In the genomic region with DNA sequence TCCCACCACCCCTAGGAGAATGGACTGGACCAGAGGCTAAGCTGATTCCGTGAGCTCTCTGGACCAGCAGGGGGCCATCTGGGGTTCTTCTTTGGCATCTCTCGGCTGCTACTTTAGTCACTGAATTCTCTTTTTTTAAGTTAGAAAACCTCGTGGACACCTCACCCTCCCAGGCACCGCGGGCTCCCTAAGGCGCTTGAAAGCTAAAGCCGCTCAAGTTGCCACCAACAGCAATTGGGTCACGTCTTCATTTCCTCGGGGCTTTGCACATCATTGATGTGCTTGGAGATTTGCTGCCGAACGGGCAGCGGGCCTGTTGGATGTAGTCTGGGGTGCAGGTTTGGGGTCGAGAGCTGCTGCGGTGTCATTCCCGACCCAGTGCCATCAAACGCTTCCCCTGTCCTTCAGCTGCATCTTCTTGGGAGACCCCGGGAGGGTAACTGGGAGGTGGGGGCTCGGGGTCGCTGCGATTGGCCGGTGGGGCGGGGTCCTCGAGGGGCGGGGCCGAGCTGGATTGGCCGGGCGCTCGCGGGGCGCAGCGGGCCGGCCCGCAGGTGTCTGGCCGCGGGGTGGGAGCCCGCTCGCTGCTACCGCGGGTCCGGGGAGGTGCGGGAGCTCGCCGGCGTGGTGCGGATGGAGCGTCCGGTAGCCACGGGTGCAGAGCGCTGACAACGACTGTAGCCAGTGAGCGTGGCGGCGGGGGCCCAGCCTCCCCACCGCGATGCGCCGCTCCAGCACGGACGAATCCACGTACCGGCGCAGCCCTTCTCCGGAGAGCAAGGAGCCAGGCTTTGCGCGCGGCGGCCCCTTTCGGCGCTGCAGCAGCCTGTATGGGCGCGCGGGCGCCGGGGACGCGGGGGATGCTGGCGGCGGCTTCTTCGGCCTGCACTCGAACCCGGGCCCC, we compare ENCODE assay signal across 8 mouse cellular contexts. TPM values are rescaled to one million over a fixed set of nuclear protein-coding genes. Genes with fewer than 3 reads are reported as not detected.
DNase-seq lines count a peak whose midpoint lies in the region; ATAC-seq lines count a peak whose summit lies in the region.

No protein-coding gene starts in this region.

- peaks cover 37% of the 10 kb centered on the region for H3K4me1 ChIP-seq in hindbrain, embryonic 16.5 days (ENCODE audit: control insufficient read depth, insufficient read depth, low read depth, low read length)
- peaks cover 39% of the 10 kb centered on the region for H3K4me1 ChIP-seq in liver, embryonic 11.5 days (replicated peaks; ENCODE audit: control insufficient read depth, insufficient read depth, low read length)

- peak overlapping the region; percentile 80 for H3K9ac ChIP-seq in hindbrain, embryonic 16.5 days (ENCODE audit: low read depth, low read length)
- H3K9ac ChIP-seq in liver, embryonic 11.5 days (ENCODE audit: low read depth, low read length) = peak overlapping the region; percentile 51

- H3K4me3 ChIP-seq in hindbrain, embryonic 16.5 days (ENCODE audit: low read length) = peak overlapping the region; percentile 73
- H3K4me3 ChIP-seq in liver, embryonic 11.5 days (ENCODE audit: low read depth, low read length) = peak overlapping the region; percentile 60

- peak overlapping the region; percentile 83 for H3K27ac ChIP-seq in hindbrain, embryonic 16.5 days (ENCODE audit: low read depth, low read length)
- H3K27ac ChIP-seq in liver, embryonic 11.5 days (ENCODE audit: low read depth, low read length) = no peak overlapping the region

- peak; percentile 43; the same call in 1 of the 2 replicates for ATAC-seq in erythroid progenitor cell, adult 5-6 weeks (replicated peaks; ENCODE audit: low FRiP score, poor library complexity, severe bottlenecking)
- ATAC-seq in hindbrain, embryonic 16.5 days = peak; percentile 58
- ATAC-seq in liver, embryonic 11.5 days (replicated peaks; ENCODE audit: low FRiP score) = no peak

- H3K27me3 ChIP-seq in hindbrain, embryonic 16.5 days (replicated peaks; ENCODE audit: control insufficient read depth, insufficient read depth, low read length) = peaks cover 5% of the 10 kb centered on the region; the same call in 1 of the 2 replicates
- H3K27me3 ChIP-seq in liver, embryonic 11.5 days (replicated peaks; ENCODE audit: control insufficient read depth, insufficient read depth, low read length) = peaks cover 10% of the 10 kb centered on the region

- no peaks in the 10 kb centered on the region for H3K9me3 ChIP-seq in hindbrain, embryonic 16.5 days (ENCODE audit: control insufficient read depth, low read length)
- H3K9me3 ChIP-seq in liver, embryonic 11.5 days (ENCODE audit: control insufficient read depth, low read length) = no peaks in the 10 kb centered on the region

- peak overlapping the region; percentile 87 for H3K4me2 ChIP-seq in hindbrain, embryonic 16.5 days (ENCODE audit: low read length)
- H3K4me2 ChIP-seq in liver, embryonic 11.5 days = peak overlapping the region; percentile 99

- under 1% methylated on average over 74 of the region's 81 CpGs for WGBS in hindbrain, embryonic 16.5 days
- 3% methylated on average over 67 of the region's 81 CpGs for WGBS in liver, embryonic 11.5 days

- peak; percentile 50 to 60 for DNase-seq in left cerebral cortex, adult 18-20 months (ENCODE audit: low spot score in 2 of 2)
- DNase-seq in left cerebral cortex, adult 11 months (ENCODE audit: low spot score) = no peak
- DNase-seq in brain, adult 2 months (ENCODE audit: low read depth, low spot score) = peak; percentile 82
- DNase-seq in liver, embryonic 11.5 days (ENCODE audit: low spot score) = peak; percentile 66
- DNase-seq in naive thymus-derived CD4-positive, alpha-beta T cell, adult 2 months (ENCODE audit: low read depth) = peak; percentile 69
- DNase-seq in urinary bladder, adult 18-20 months (ENCODE audit: low spot score in 2 of 2) = no peak

- no peaks in the 10 kb centered on the region for H3K36me3 ChIP-seq in hindbrain, embryonic 16.5 days (ENCODE audit: control insufficient read depth, insufficient read depth, low read length)
- no peaks in the 10 kb centered on the region for H3K36me3 ChIP-seq in liver, embryonic 11.5 days (ENCODE audit: control insufficient read depth, insufficient read depth, low read length)

RNA-seq across cellular contexts. Expression of a gene that starts 6.7 kb away (rescaled TPM):
- total RNA-seq in left cerebral cortex, adult 18-20 months (2021) = 10 to 100 TPM; 10.3 to 11.6 TPM
- total RNA-seq in erythroid progenitor cell, adult 5-6 weeks (2015; ENCODE audit: low replicate concordance) = 1.8 and 3.8 TPM in 2 replicates
- 2.2 and 8.0 TPM in 2 replicates for total RNA-seq in erythroid progenitor cell, adult 5-6 weeks (2017; ENCODE audit: low replicate concordance)
- 68.3 and 71.0 TPM in 2 replicates for polyA plus RNA-seq in hindbrain, embryonic 16.5 days (2015; fragmentation: Nextera tagmentation; extraction: Ambion mirVana)
- polyA plus RNA-seq in liver, embryonic 11.5 days (2014; fragmentation: Nextera tagmentation; extraction: Ambion mirVana) = 77.9 and 78.2 TPM in 2 replicates

RNA-seq across cellular contexts. Expression of a gene that starts 6.8 kb away (rescaled TPM):
- 10 to 100 TPM; 36.6 to 41.6 TPM for total RNA-seq in left cerebral cortex, adult 18-20 months (2021)
- total RNA-seq in erythroid progenitor cell, adult 5-6 weeks (2015; ENCODE audit: low replicate concordance) = 6.7 and 15.5 TPM in 2 replicates
- total RNA-seq in erythroid progenitor cell, adult 5-6 weeks (2017; ENCODE audit: low replicate concordance) = 14.4 and 14.9 TPM in 2 replicates
- polyA plus RNA-seq in hindbrain, embryonic 16.5 days (2015; fragmentation: Nextera tagmentation; extraction: Ambion mirVana) = 72.4 and 75.8 TPM in 2 replicates
- 95.3 and 104 TPM in 2 replicates for polyA plus RNA-seq in liver, embryonic 11.5 days (2014; fragmentation: Nextera tagmentation; extraction: Ambion mirVana)

RNA-seq across cellular contexts. Expression of a gene that starts 14.6 kb away (rescaled TPM):
- total RNA-seq in left cerebral cortex, adult 18-20 months (2021) = 10 to 100 TPM; 28.9 to 29.1 TPM
- total RNA-seq in erythroid progenitor cell, adult 5-6 weeks (2015; ENCODE audit: low replicate concordance) = 16.6 and 20.1 TPM in 2 replicates
- 24.1 and 30.7 TPM in 2 replicates for total RNA-seq in erythroid progenitor cell, adult 5-6 weeks (2017; ENCODE audit: low replicate concordance)
- polyA plus RNA-seq in hindbrain, embryonic 16.5 days (2015; fragmentation: Nextera tagmentation; extraction: Ambion mirVana) = 23.0 and 24.7 TPM in 2 replicates
- polyA plus RNA-seq in liver, embryonic 11.5 days (2014; fragmentation: Nextera tagmentation; extraction: Ambion mirVana) = 20.6 and 22.3 TPM in 2 replicates

RNA-seq across cellular contexts. Expression of a gene that starts 20.9 kb away (rescaled TPM):
- total RNA-seq in left cerebral cortex, adult 18-20 months (2021) = 1 to 10 TPM; 3.7 to 4.5 TPM
- total RNA-seq in erythroid progenitor cell, adult 5-6 weeks (2015; ENCODE audit: low replicate concordance) = not detected in 2 replicates
- total RNA-seq in erythroid progenitor cell, adult 5-6 weeks (2017; ENCODE audit: low replicate concordance) = 3.3 TPM in 1 of 2 replicates, not detected in the other
- polyA plus RNA-seq in hindbrain, embryonic 16.5 days (2015; fragmentation: Nextera tagmentation; extraction: Ambion mirVana) = 7.9 and 10.8 TPM in 2 replicates
- polyA plus RNA-seq in liver, embryonic 11.5 days (2014; fragmentation: Nextera tagmentation; extraction: Ambion mirVana) = 4.3 and 7.2 TPM in 2 replicates

RNA-seq across cellular contexts. Expression of a gene that starts 26.8 kb away (rescaled TPM):
- total RNA-seq in left cerebral cortex, adult 18-20 months (2021) = 10 to 100 TPM; 23.6 to 24.8 TPM
- 14.7 and 19.8 TPM in 2 replicates for total RNA-seq in erythroid progenitor cell, adult 5-6 weeks (2015; ENCODE audit: low replicate concordance)
- 4.2 and 8.3 TPM in 2 replicates for total RNA-seq in erythroid progenitor cell, adult 5-6 weeks (2017; ENCODE audit: low replicate concordance)
- polyA plus RNA-seq in hindbrain, embryonic 16.5 days (2015; fragmentation: Nextera tagmentation; extraction: Ambion mirVana) = 20.0 and 20.9 TPM in 2 replicates
- 23.4 and 23.7 TPM in 2 replicates for polyA plus RNA-seq in liver, embryonic 11.5 days (2014; fragmentation: Nextera tagmentation; extraction: Ambion mirVana)

Comparison
In these comparisons a context has a peak if more than half of its experiments do, and no peak if none do; other contexts are left out.
1. DNase-seq: peak in left cerebral cortex, adult 18-20 months (2 of 2), brain, adult 2 months (single experiment), liver, embryonic 11.5 days (single experiment) and naive thymus-derived CD4-positive, alpha-beta T cell, adult 2 months (single experiment); none in left cerebral cortex, adult 11 months (single experiment) and urinary bladder, adult 18-20 months (0 of 2).